Mouse (Mus musculus): ENCODE measurements around the gene Fgb. TPM values are rescaled to one million over a fixed set of nuclear protein-coding genes. Genes with fewer than 3 reads are reported as not detected.

The Fgb gene
- total RNA-seq, 2 experiments from 2014 or later = not detected

- no peak for DNase-seq
- intact Hi-C loops (cut with DNase I) = no loop called here
These were observed 16.8 kb downstream of the Fgb start for GRCm38 (mm10) chr3:83032746-83033308.

- intact Hi-C loops (cut with DNase I) = no loop called here
- no peak for DNase-seq
These were observed 19.3 kb downstream of the Fgb start for GRCm38 (mm10) chr3:83030331-83030730.

- intact Hi-C loops (cut with DNase I) = no loop called here
- no peak for DNase-seq
These were observed 22.0 kb downstream of the Fgb start for GRCm38 (mm10) chr3:83027546-83028251.

- intact Hi-C loops (cut with DNase I) = no loop called here
- no peak for DNase-seq
These were observed 24.0 kb downstream of the Fgb start, which contains the start of gene Fga for GRCm38 (mm10) chr3:83025475-83026301. Fga (plus strand) TSS chr3:83026076.

GRCm38 (mm10) chr3:83025036-83025435, 24.6 kb downstream of the Fgb start:
- no peak for DNase-seq
- intact Hi-C loops (cut with DNase I) = no loop called here

GRCm38 (mm10) chr3:83021176-83021575, 28.5 kb downstream of the Fgb start:
- intact Hi-C loops (cut with DNase I) = no loop called here
- DNase-seq = no peak

GRCm38 (mm10) chr3:83020387-83020786, 29.3 kb downstream of the Fgb start:
- intact Hi-C loops (cut with DNase I) = no loop called here
- DNase-seq = no peak

- no peak for DNase-seq
- intact Hi-C loops (cut with DNase I) = no loop called here
These were observed 33.4 kb downstream of the Fgb start for GRCm38 (mm10) chr3:83016236-83016635.

GRCm38 (mm10) chr3:83013951-83014350, 35.7 kb downstream of the Fgb start:
- intact Hi-C loops (cut with DNase I) = no loop called here
- no peak for DNase-seq

- DNase-seq = no peak
- intact Hi-C loops (cut with DNase I) = no loop called here
These were observed 37.0 kb downstream of the Fgb start for GRCm38 (mm10) chr3:83012636-83013035.

GRCm38 (mm10) chr3:83011565-83011964, 38.1 kb downstream of the Fgb start:
- intact Hi-C loops (cut with DNase I) = no loop called here
- DNase-seq = no peak

- intact Hi-C loops (cut with DNase I) = no loop called here
- no peak for DNase-seq
These were observed 38.5 kb downstream of the Fgb start for GRCm38 (mm10) chr3:83011136-83011535.

- intact Hi-C loops (cut with DNase I) = no loop called here
- DNase-seq = no peak
These were observed 39.4 kb downstream of the Fgb start for GRCm38 (mm10) chr3:83010291-83010690.

- intact Hi-C loops (cut with DNase I) = no loop called here
- DNase-seq = no peak
These were observed 42.1 kb downstream of the Fgb start, which contains the start of gene Fgg for GRCm38 (mm10) chr3:83007557-83007956. Fgg (plus strand) TSS chr3:83007724.

- intact Hi-C loops (cut with DNase I) = no loop called here
- no peak for DNase-seq
These were observed 44.9 kb downstream of the Fgb start for GRCm38 (mm10) chr3:83004801-83005200.

GRCm38 (mm10) chr3:83003068-83003467, 46.6 kb downstream of the Fgb start:
- DNase-seq = no peak
- intact Hi-C loops (cut with DNase I) = loop anchor here (2.0 kb wide), 1 partner anchor 272 kb away; no protein-coding TSS in a partner anchor

- DNase-seq = peak; percentile 30 to 46
- intact Hi-C loops (cut with DNase I) = loop anchor here (2.0 kb wide), 1 partner anchor 273 kb away; no protein-coding TSS in a partner anchor
These were observed 47.5 kb downstream of the Fgb start for GRCm38 (mm10) chr3:83002191-83002590.

- no peak for DNase-seq
- intact Hi-C loops (cut with DNase I) = loop anchor here (1.0 kb wide), 1 partner anchor 54 kb away; no protein-coding TSS in a partner anchor
These were observed 49.7 kb downstream of the Fgb start for GRCm38 (mm10) chr3:82999995-83000394.

- DNase-seq = peak; percentile 7 to 57
- intact Hi-C loops (cut with DNase I) = loop anchor here (1.0 kb wide), 1 partner anchor 55 kb away; no protein-coding TSS in a partner anchor
These were observed 50.7 kb downstream of the Fgb start for GRCm38 (mm10) chr3:82998772-82999463.

- intact Hi-C loops (cut with DNase I) = no loop called here
- DNase-seq = no peak
These were observed 53.0 kb downstream of the Fgb start for GRCm38 (mm10) chr3:82996656-82997055.

Measured in heart, postnatal 14 days (tissue).